Mouse (Mus musculus): ENCODE results near the gene Lrrc61. TPM values are rescaled to one million over a fixed set of nuclear protein-coding genes. Genes with fewer than 3 reads are reported as not detected.

Gene Lrrc61
- polyA plus RNA-seq, 1 experiment from 2014 or later, result 7.6 TPM

DNA sequence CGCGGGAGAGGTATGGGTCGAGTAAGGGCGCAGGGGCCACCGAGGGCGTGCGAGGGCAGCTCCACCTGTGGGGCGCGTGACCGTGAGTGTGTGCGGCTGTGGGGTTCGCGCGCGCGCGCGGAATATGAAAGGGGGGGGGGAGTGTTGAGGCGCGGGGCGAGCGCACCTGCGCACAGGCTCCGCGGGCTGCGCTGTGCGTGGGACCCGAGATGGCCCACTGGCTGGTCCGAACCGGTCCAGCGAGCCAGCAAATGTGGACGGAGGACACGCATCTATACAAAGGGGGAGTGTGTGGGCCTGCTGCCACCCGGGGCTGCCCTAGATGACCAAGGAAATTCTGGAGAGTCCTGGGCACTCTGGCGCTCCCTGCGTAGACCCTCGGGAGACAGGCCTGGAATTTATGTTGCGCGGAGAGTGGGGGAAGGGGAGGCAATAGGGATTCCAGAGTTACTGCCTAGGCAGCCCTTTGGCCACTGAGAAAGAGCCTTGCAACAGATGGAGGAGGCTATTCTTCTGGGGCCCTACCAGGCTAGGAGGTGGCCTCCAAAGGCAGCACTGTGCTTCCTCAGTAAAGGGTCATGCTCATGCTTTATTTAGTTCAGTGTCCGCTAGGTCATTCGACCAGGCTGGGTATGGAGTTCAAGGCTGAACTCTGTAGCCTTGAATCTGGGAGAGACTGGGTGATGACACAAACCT, 39.6 kb downstream of the Lrrc61 start:
- no peaks in the 10 kb centered on the region for H3K27me3 ChIP-seq (replicated peaks)
- peaks cover 31% of the 10 kb centered on the region for H3K4me1 ChIP-seq
- peaks cover 42% of the 10 kb centered on the region for H3K36me3 ChIP-seq
- peak overlapping the region; percentile 80 for H3K4me2 ChIP-seq
- 2% methylated on average over 37 of the region's 41 CpGs for WGBS
- peak; percentile 38 for ATAC-seq (ENCODE audit: extremely low read depth, insufficient number of reproducible peaks, low FRiP score, low TSS enrichment)
- H3K9me3 ChIP-seq, result peaks cover 31% of the 10 kb centered on the region
- peak overlapping the region; percentile 85 for H3K4me3 ChIP-seq
- peak overlapping the region; percentile 91 for H3K27ac ChIP-seq (replicated peaks)
- H3K9ac ChIP-seq, result peak overlapping the region; percentile 97

- ATAC-seq (ENCODE audit: extremely low read depth, insufficient number of reproducible peaks, low FRiP score, low TSS enrichment), result no peak
Observed at GRCm38 (mm10) chr6:48595278-48595677, 40.7 kb downstream of the Lrrc61 start.

DNA sequence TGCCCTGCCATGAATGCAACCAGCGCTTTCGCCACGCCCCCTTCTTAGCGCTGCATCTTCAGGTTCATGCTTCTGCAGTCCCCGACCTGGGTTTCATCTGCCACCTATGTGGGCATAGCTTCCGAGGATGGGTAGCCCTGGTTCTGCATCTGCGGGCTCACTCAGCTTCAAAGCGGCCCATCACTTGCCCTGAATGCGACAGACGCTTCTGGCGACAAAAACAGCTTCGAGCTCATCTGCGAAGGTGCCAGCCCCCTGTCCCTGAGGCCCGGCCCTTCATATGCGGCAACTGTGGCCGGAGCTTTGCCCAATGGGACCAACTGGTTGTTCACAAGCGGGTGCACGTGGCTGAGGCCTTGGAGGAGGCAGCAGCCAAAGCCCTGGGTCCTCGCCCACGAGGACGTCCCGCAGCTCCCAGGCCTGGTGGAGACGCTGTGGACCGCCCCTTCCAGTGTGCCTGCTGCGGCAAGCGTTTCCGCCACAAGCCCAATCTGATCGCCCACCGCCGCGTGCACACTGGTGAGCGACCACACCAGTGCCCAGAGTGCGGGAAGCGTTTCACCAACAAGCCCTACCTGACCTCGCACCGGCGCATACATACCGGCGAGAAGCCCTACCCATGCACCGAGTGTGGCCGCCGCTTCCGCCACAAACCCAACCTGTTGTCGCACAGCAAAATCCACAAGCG, 42.1 kb downstream of the Lrrc61 start:
- Histone ChIP-seq H3K9ac (no peak overlapping the region), H3K4me2 (no peak overlapping the region), H3K4me3 (no peak overlapping the region), H3K27me3 (replicated peaks) (no peaks in the 10 kb centered on the region), H3K9me3 (peaks cover 31% of the 10 kb centered on the region), H3K4me1 (peaks cover 26% of the 10 kb centered on the region), H3K27ac (replicated peaks) (no peak overlapping the region), H3K36me3 (peaks cover 57% of the 10 kb centered on the region)
- WGBS, result 93% methylated on average over 45 of the region's 45 CpGs
- ATAC-seq (ENCODE audit: extremely low read depth, insufficient number of reproducible peaks, low FRiP score, low TSS enrichment), result no peak

More at GRCm38 (mm10) chr6:48595278-48595677, 40.7 kb downstream of the Lrrc61 start:
- 63% methylated on average over 1 of the region's 1 CpGs for WGBS
- Histone ChIP-seq H3K4me2 (peak overlapping the region; percentile 80), H3K9ac (peak overlapping the region; percentile 97), H3K4me3 (peak overlapping the region; percentile 85), H3K27ac (replicated peaks) (no peak overlapping the region), H3K36me3 (peaks cover 53% of the 10 kb centered on the region), H3K9me3 (peaks cover 31% of the 10 kb centered on the region), H3K27me3 (replicated peaks) (no peaks in the 10 kb centered on the region), H3K4me1 (peaks cover 20% of the 10 kb centered on the region)

DNA sequence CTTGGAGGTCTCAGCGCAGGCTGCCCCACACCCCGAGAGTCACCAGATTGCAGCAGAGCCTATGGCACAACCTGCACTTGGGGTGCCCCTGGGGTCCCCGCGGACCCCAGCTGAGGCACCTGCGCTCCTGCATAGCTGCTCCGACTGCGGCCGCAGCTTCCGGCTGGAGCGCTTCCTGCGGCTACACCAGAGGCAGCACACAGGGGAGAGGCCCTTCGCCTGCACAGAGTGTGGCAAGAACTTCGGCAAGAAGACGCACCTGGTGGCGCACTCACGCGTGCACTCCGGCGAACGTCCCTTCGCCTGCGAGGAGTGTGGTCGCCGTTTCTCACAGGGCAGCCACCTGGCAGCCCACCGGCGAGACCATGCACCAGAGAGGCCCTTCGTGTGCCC, 42.6 kb downstream of the Lrrc61 start:
- no peak for ATAC-seq (ENCODE audit: extremely low read depth, insufficient number of reproducible peaks, low FRiP score, low TSS enrichment)
- Histone ChIP-seq H3K4me2 (no peak overlapping the region), H3K27me3 (replicated peaks) (no peaks in the 10 kb centered on the region), H3K4me3 (no peak overlapping the region), H3K9ac (no peak overlapping the region), H3K27ac (replicated peaks) (no peak overlapping the region), H3K36me3 (peaks cover 57% of the 10 kb centered on the region), H3K4me1 (peaks cover 26% of the 10 kb centered on the region), H3K9me3 (peaks cover 31% of the 10 kb centered on the region)
- WGBS, result 94% methylated on average over 27 of the region's 27 CpGs

- no peaks in the 10 kb centered on the region for H3K27me3 ChIP-seq (replicated peaks)
- H3K4me3 ChIP-seq, result no peak overlapping the region
- H3K36me3 ChIP-seq, result peaks cover 60% of the 10 kb centered on the region
- H3K9me3 ChIP-seq, result peaks cover 27% of the 10 kb centered on the region
- no peak overlapping the region for H3K4me2 ChIP-seq
- H3K9ac ChIP-seq, result no peak overlapping the region
- WGBS, result 88% methylated on average over 1 of the region's 1 CpGs
- H3K27ac ChIP-seq (replicated peaks), result no peak overlapping the region
- no peak for ATAC-seq (ENCODE audit: extremely low read depth, insufficient number of reproducible peaks, low FRiP score, low TSS enrichment)
- H3K4me1 ChIP-seq, result peaks cover 16% of the 10 kb centered on the region
Observed at GRCm38 (mm10) chr6:48600594-48600993, 46.0 kb downstream of the Lrrc61 start.

DNA sequence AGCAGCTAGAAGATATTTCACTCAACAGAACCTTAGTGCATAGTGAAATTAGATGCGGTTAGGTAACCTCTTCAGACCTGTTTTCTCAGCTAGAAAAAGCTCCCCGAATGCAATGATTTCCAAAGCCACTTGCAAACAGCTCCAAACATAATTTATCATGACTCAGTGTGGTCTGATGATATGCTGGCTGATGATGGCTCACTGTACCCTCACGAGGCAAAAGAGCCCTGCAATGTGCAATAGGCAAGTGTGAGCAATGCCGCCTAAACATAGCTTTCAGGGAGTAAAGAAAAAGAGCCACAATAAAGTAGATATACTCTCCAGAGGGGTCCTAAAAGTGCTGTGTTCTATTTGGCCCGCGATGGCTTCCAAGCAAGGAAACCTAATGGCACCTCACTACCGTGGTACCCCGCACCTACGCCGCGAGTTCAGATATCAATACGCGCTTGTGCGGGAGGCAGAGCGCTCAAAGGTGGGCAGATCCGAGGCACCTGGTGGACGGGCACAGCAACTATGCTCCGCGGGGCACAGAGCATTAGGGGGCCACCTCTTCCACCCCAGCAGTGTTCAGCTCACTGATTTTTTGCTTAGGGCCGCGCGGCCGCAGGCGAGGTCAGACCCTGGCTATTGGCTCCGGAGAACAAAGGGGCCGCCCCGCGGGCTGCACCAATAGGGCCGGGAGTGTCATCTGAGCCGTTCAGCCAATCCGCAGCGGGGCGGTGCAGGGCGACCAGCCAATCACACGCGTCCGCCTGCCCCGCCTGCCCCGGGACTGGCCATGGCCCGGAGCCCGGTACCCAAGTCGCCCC, 46.9 kb downstream of the Lrrc61 start, which contains the start of gene Zfp775:
Zfp775 (plus strand) TSS at position 793 of the 809 bp plus-strand sequence.
- Histone ChIP-seq H3K36me3 (peaks cover 51% of the 10 kb centered on the region), H3K27me3 (replicated peaks) (no peaks in the 10 kb centered on the region), H3K4me3 (peak within 1 kb of the TSS; percentile 88), H3K9ac (peak within 1 kb of the TSS; percentile 93), H3K27ac (replicated peaks) (peak within 1 kb of the TSS; percentile 86), H3K4me2 (peak within 1 kb of the TSS; percentile 92), H3K4me1 (peaks cover 15% of the 10 kb centered on the region), H3K9me3 (peaks cover 18% of the 10 kb centered on the region)
- WGBS, result 5% methylated on average over 42 of the region's 42 CpGs
- peak; percentile 100 for ATAC-seq (ENCODE audit: extremely low read depth, insufficient number of reproducible peaks, low FRiP score, low TSS enrichment)

DNA sequence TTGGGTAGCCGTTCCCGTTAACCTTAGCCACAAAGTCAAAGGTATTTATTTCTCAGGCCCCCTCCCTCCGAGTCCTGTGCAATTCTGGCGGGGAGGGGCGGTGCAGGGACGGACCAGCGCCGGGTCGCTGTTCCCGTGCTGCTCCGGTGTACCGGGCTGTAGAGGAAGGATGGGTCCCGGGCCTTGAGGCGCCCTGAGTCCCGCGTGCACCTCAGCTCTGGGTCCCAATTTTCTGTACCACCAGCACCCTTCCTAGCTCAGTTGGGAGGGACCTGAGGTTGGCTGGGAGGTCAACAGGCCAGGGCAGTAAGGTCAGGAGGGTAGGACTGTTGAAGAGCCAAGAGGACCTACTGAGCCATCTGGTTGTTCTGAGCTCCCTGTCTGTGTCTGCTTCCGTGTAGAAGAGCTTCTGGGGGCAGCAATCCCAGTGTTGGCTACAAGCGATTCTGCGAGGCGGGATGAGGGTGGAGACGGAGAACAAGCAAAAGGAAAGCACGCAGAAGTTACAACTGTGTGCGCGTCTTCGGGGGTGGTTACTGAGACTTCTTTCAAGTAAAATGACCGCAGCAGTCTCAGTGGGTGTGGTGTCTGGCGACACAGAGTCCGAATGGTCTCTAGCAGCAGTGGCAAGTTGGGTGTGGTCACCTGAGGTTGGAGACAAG, 47.6 kb downstream of the Lrrc61 start:
- peak overlapping the region; percentile 88 for H3K4me3 ChIP-seq
- peak overlapping the region; percentile 86 for H3K27ac ChIP-seq (replicated peaks)
- ATAC-seq (ENCODE audit: extremely low read depth, insufficient number of reproducible peaks, low FRiP score, low TSS enrichment), result peak; percentile 60
- H3K4me2 ChIP-seq, result peak overlapping the region; percentile 92
- 2% methylated on average over 28 of the region's 28 CpGs for WGBS
- H3K4me1 ChIP-seq, result peaks cover 15% of the 10 kb centered on the region
- peaks cover 11% of the 10 kb centered on the region for H3K9me3 ChIP-seq
- H3K9ac ChIP-seq, result peak overlapping the region; percentile 93
- H3K27me3 ChIP-seq (replicated peaks), result no peaks in the 10 kb centered on the region
- H3K36me3 ChIP-seq, result peaks cover 43% of the 10 kb centered on the region

DNA sequence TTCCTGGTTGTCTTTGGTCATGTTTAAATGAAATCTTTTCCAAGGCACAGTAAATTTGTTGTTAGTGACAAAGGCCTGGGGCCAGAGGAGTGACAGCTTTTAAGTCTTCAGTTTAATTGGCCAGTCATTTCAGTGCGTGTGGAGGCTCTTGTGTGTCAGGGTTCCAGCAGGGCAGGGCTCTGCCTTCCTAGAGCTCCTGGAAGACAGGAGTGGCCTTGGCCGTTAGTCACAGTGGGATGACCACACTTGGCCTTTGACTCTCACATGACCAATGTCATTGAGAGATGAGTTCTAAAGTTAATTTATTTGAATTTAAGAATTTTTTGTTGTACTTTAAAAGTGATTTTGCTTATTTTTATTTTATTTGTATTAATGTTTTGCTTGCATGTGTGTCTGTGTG, 53.5 kb downstream of the Lrrc61 start:
- Histone ChIP-seq H3K9me3 (no peaks in the 10 kb centered on the region), H3K9ac (no peak overlapping the region), H3K27ac (replicated peaks) (no peak overlapping the region), H3K36me3 (peaks cover 11% of the 10 kb centered on the region), H3K4me3 (no peak overlapping the region), H3K4me2 (no peak overlapping the region), H3K4me1 (peaks cover 9% of the 10 kb centered on the region), H3K27me3 (replicated peaks) (no peaks in the 10 kb centered on the region)
- WGBS, result 77% methylated on average over 2 of the region's 2 CpGs
- ATAC-seq (ENCODE audit: extremely low read depth, insufficient number of reproducible peaks, low FRiP score, low TSS enrichment), result no peak

GRCm38 (mm10) chr6:48609512-48609911, 54.9 kb downstream of the Lrrc61 start:
- H3K27me3 ChIP-seq (replicated peaks), result no peaks in the 10 kb centered on the region
- no peak for ATAC-seq (ENCODE audit: extremely low read depth, insufficient number of reproducible peaks, low FRiP score, low TSS enrichment)
- no peak overlapping the region for H3K27ac ChIP-seq (replicated peaks)
- H3K4me2 ChIP-seq, result no peak overlapping the region
- H3K36me3 ChIP-seq, result peaks cover 23% of the 10 kb centered on the region
- H3K4me3 ChIP-seq, result no peak overlapping the region
- 35% methylated on average over 7 of the region's 7 CpGs for WGBS
- no peaks in the 10 kb centered on the region for H3K9me3 ChIP-seq
- peaks cover 10% of the 10 kb centered on the region for H3K4me1 ChIP-seq
- peak overlapping the region; percentile 50 for H3K9ac ChIP-seq

DNA sequence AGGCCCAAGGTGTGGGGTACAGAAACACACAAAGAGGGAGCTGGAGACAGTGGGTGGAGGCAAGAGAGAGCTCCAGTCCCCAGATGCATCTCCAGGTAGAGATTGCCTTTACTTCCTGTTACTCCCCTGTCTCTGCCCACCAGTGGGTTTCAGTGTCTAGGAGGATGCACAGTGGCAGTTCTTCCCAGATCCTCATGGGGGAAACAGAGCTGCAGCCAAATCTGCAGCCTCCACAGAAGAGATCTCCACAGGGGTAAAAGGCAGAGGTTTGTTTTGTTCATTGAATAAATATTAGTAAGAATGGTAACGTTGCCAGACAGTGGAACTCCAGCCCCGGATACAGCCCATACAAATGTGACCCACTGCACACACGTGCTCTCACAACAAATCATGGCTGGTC, 56.1 kb downstream of the Lrrc61 start:
- H3K27ac ChIP-seq (replicated peaks), result no peak overlapping the region
- 75% methylated on average over 3 of the region's 3 CpGs for WGBS
- no peaks in the 10 kb centered on the region for H3K27me3 ChIP-seq (replicated peaks)
- peaks cover 10% of the 10 kb centered on the region for H3K4me1 ChIP-seq
- no peak overlapping the region for H3K4me3 ChIP-seq
- ATAC-seq (ENCODE audit: extremely low read depth, insufficient number of reproducible peaks, low FRiP score, low TSS enrichment), result no peak
- no peaks in the 10 kb centered on the region for H3K9me3 ChIP-seq
- no peak overlapping the region for H3K4me2 ChIP-seq
- H3K9ac ChIP-seq, result no peak overlapping the region
- peaks cover 23% of the 10 kb centered on the region for H3K36me3 ChIP-seq

GRCm38 (mm10) chr6:48613464-48613863, 58.9 kb downstream of the Lrrc61 start:
- H3K27me3 ChIP-seq (replicated peaks), result no peaks in the 10 kb centered on the region
- H3K4me3 ChIP-seq, result no peak overlapping the region
- peaks cover 37% of the 10 kb centered on the region for H3K36me3 ChIP-seq
- WGBS, result 71% methylated on average over 4 of the region's 4 CpGs
- H3K9me3 ChIP-seq, result no peaks in the 10 kb centered on the region
- H3K4me2 ChIP-seq, result no peak overlapping the region
- peaks cover 10% of the 10 kb centered on the region for H3K4me1 ChIP-seq
- no peak overlapping the region for H3K27ac ChIP-seq (replicated peaks)
- no peak for ATAC-seq (ENCODE audit: extremely low read depth, insufficient number of reproducible peaks, low FRiP score, low TSS enrichment)
- H3K9ac ChIP-seq, result 0 out of 2 replicates have a peak overlapping the region, but pooled peaks have one; percentile 10
